10 mouse cellular contexts compared by ENCODE assay signal in the genomic region with DNA sequence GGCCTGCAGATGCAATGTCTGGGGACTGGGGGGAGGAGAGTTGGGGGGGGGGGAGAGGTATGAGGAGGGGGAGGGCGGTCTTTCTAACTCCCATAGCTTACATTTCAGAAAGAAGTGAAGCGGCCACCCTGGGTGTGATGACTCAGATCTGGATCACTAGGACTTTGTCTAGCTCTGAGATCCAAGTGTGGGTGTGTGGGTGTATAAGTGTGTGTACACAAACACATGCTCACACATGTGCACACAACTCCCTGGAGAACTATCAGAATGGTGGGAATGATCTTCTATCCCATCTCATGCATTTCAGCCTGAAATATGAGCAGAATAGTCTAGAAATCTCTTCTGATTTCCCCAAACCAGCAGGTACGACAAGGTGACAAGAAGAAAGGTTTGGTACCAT.
DNase-seq lines count a peak whose midpoint lies in the region; TF ChIP-seq lines count a peak whose summit lies in the region.
"Had no signal": no experiment of that assay in that cellular context is flagged by ENCODE, and none has a peak within 500 bp of the region (broad histone marks: within the 10 kb centered on the region; RNA-seq: fewer than 3 reads in every experiment).

No protein-coding gene starts in this region.

- 82% methylated on average over 3 of the region's 3 CpGs for WGBS in cerebellum, adult 2 months

- TF ChIP-seq CTCF in cerebellum, adult 2 months (IDR thresholded peaks at IDR 0.05; ENCODE audit: borderline replicate concordance, insufficient read depth, low read depth, low read length), result no peak

- H3K4me3 ChIP-seq in cerebellum, adult 2 months (replicated peaks; ENCODE audit: insufficient read depth, low read depth, low read length), result no peak overlapping the region
- H3K4me3 ChIP-seq: embryonic facial prominence, embryonic 10.5 days; embryonic facial prominence, embryonic 12.5 days; forebrain, embryonic 13.5 days; forebrain, embryonic 15.5 days had no signal

- no peak for TF ChIP-seq POLR2A in cerebellum, adult 2 months (IDR thresholded peaks at IDR 0.05; ENCODE audit: borderline replicate concordance, insufficient read depth, low read length)

- 0 out of 2 replicates have a peak overlapping the region, but pooled peaks have one; percentile 36 for H3K27ac ChIP-seq in cerebellum, adult 2 months (ENCODE audit: insufficient read depth, low read length)
- H3K27ac ChIP-seq: embryonic facial prominence, embryonic 10.5 days; embryonic facial prominence, embryonic 12.5 days had no signal

- H3K4me1 ChIP-seq in cerebellum, adult 2 months (ENCODE audit: control insufficient read depth, insufficient read depth, low read length), result peaks cover 37% of the 10 kb centered on the region
- H3K4me1 ChIP-seq: embryonic facial prominence, embryonic 12.5 days had no signal

- no peaks in the 10 kb centered on the region for H3K27me3 ChIP-seq in cerebellum, adult 2 months (ENCODE audit: control insufficient read depth, insufficient read depth, low read length)
- H3K27me3 ChIP-seq: embryonic facial prominence, embryonic 12.5 days; forebrain, embryonic 13.5 days; forebrain, embryonic 15.5 days had no signal

- peak in 1 of 2 experiments; percentile 28 for DNase-seq in cerebellum, adult 2 months
- DNase-seq in cerebellum, adult 11 months, result no peak
- peak; percentile 51 for DNase-seq in cerebellum, adult 9-10 months
- DNase-seq in cerebellum, adult 11-12 months, result no peak
- DNase-seq in 3T3-L1 (ENCODE audit: low read depth, low spot score), result peak; percentile 18
- no peak for DNase-seq in ovary, postnatal 36 days (ENCODE audit: low spot score)

Comparison
In these comparisons a context has a peak if more than half of its experiments do, and no peak if none do; other contexts are left out.
1. DNase-seq: peak in cerebellum, adult 9-10 months (single experiment) and 3T3-L1 (single experiment); none in cerebellum, adult 11 months (single experiment), cerebellum, adult 11-12 months (single experiment) and ovary, postnatal 36 days (single experiment).